Mouse (Mus musculus) small intestine, adult 2 months (tissue): ENCODE measurements around the gene Cav2.

Experiments
- CTCF ChIP-seq: fragments of 200-500 bp; IDR thresholded peaks from 2 replicates; pipeline ENCODE4 v1.5.1; 2012; ENCODE audit warnings: low read depth, mild to moderate bottlenecking, control low read depth, inconsistent platforms, low read length, moderate library complexity, mixed read lengths; ENCODE audit not compliant: insufficient replicate concordance, insufficient read length; ENCODE audit errors: extremely low read depth
- POLR2A ChIP-seq: fragments of 200-500 bp; IDR thresholded peaks from 2 replicates; pipeline ENCODE4 v1.6.1; 2012; ENCODE audit warnings: low read depth, mild to moderate bottlenecking, control low read depth, inconsistent platforms, low read length, moderate library complexity

GRCm38 (mm10) chr6:17278366-17278765 lies 2.6 kb upstream of the Cav2 start:
- no peak for TF ChIP-seq CTCF
- TF ChIP-seq POLR2A = no peak
